Mouse (Mus musculus): ENCODE data around the gene Vwf. TPM values are rescaled to one million over a fixed set of nuclear protein-coding genes. Genes with fewer than 3 reads are reported as not detected.

Vwf gene
- total and polyA plus RNA-seq, 2 experiments from 2014 or later = 16.6 to 36.7 TPM

DNA sequence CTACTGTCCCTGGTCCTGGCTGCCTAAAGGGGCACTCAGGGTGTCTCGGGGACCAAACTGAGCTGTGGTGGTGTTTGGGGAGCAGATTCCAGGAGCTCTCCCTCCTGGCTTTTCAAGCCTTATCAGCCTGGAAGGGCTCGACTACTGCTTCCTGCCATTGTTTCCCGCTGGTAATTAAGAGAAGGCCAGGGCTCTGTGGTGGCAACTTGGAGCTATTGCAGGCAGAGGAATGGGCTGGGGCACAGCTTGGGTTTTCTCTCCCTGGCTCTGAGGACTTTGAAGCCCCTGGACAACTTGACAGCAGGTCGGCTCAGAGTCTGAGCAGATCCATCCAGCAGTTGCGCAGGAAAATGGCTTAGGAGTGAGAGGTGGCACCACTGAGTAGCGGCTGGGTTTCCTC, 6.2 kb downstream of the Vwf start:
- H3K27me3 ChIP-seq (ENCODE audit: insufficient read depth, low read length) = no peaks in the 10 kb centered on the region
- no peaks in the 10 kb centered on the region for H3K36me3 ChIP-seq (ENCODE audit: insufficient read depth, low read length)
- no peak overlapping the region for H3K27ac ChIP-seq (ENCODE audit: low read depth, low read length)
- H3K9ac ChIP-seq (replicated peaks; ENCODE audit: low read length, poor library complexity, severe bottlenecking) = no peak overlapping the region
- 75% methylated on average over 6 of the region's 6 CpGs for WGBS
- no peak overlapping the region for H3K4me3 ChIP-seq (ENCODE audit: low read depth, low read length)
- no peaks in the 10 kb centered on the region for H3K9me3 ChIP-seq (ENCODE audit: low read length)
- H3K4me2 ChIP-seq (ENCODE audit: low read depth, low read length, poor library complexity, severe bottlenecking) = no peak overlapping the region
- DNase-seq (ENCODE audit: low spot score) (no peak), ATAC-seq (ENCODE audit: low FRiP score) (no peak)
- no peak for TF ChIP-seq CTCF (IDR thresholded peaks at IDR 0.05)
- no peaks in the 10 kb centered on the region for H3K4me1 ChIP-seq (ENCODE audit: insufficient read depth, low read length)

DNA sequence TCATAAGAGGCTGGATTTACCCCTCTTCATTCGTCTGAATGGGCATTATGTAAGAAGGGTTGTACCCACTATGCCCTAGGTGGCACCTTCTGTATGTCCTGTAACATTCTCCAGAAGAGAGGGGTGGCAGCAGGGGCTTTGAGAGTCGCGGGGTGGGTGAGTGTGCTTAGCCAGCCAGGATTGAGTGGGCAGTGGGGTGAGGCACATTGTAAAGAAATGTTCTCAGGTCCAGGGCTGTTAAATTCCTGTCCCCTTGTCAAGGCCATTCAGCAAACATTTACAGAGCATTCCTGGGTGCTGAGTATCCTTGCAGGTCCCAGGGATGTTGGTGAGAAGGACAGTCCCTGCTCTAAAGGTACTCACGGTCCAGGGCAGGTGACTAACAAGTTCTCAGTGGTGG, 7.0 kb downstream of the Vwf start:
- no peaks in the 10 kb centered on the region for H3K4me1 ChIP-seq (ENCODE audit: insufficient read depth, low read length)
- no peak overlapping the region for H3K9ac ChIP-seq (replicated peaks; ENCODE audit: low read length, poor library complexity, severe bottlenecking)
- H3K9me3 ChIP-seq (ENCODE audit: low read length) = no peaks in the 10 kb centered on the region
- no peak overlapping the region for H3K27ac ChIP-seq (ENCODE audit: low read depth, low read length)
- ATAC-seq (ENCODE audit: low FRiP score) (no peak), DNase-seq (ENCODE audit: low spot score) (no peak)
- no peak for TF ChIP-seq CTCF (IDR thresholded peaks at IDR 0.05)
- no peak overlapping the region for H3K4me2 ChIP-seq (ENCODE audit: low read depth, low read length, poor library complexity, severe bottlenecking)
- H3K4me3 ChIP-seq (ENCODE audit: low read depth, low read length) = no peak overlapping the region
- 82% methylated on average over 4 of the region's 4 CpGs for WGBS
- no peaks in the 10 kb centered on the region for H3K36me3 ChIP-seq (ENCODE audit: insufficient read depth, low read length)
- no peaks in the 10 kb centered on the region for H3K27me3 ChIP-seq (ENCODE audit: insufficient read depth, low read length)

DNA sequence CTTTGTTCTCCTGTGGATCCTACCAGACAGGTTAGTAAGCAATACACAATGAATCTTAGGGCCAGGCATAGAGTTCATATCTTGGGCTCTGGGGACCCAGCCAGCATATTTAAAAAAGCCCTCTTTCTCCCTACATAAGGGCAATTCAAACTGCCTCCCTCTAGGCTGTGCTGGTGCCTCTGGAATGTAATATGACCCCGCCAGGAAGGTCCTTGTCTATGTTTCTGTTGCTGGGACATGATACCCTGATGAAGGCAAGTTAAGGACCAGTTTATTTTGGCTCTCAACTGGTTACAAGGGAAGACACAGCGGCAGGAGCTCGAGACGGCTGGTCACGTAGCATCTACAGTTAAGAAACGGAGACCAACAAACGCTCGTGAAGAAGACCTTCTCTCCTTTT, 12.3 kb downstream of the Vwf start:
- no peak for DNase-seq (ENCODE audit: low spot score)
- 82% methylated on average over 8 of the region's 8 CpGs for WGBS
- no peaks in the 10 kb centered on the region for H3K9me3 ChIP-seq (ENCODE audit: low read length)
- no peaks in the 10 kb centered on the region for H3K36me3 ChIP-seq (ENCODE audit: insufficient read depth, low read length)
- TF ChIP-seq CTCF (IDR thresholded peaks at IDR 0.05) = no peak
- no peak for ATAC-seq (ENCODE audit: low FRiP score)
- no peak overlapping the region for H3K9ac ChIP-seq (replicated peaks; ENCODE audit: low read length, poor library complexity, severe bottlenecking)
- H3K27me3 ChIP-seq (ENCODE audit: insufficient read depth, low read length) = no peaks in the 10 kb centered on the region
- no peaks in the 10 kb centered on the region for H3K4me1 ChIP-seq (ENCODE audit: insufficient read depth, low read length)
- no peak overlapping the region for H3K27ac ChIP-seq (ENCODE audit: low read depth, low read length)
- H3K4me3 ChIP-seq (ENCODE audit: low read depth, low read length) = no peak overlapping the region
- no peak overlapping the region for H3K4me2 ChIP-seq (ENCODE audit: low read depth, low read length, poor library complexity, severe bottlenecking)

DNA sequence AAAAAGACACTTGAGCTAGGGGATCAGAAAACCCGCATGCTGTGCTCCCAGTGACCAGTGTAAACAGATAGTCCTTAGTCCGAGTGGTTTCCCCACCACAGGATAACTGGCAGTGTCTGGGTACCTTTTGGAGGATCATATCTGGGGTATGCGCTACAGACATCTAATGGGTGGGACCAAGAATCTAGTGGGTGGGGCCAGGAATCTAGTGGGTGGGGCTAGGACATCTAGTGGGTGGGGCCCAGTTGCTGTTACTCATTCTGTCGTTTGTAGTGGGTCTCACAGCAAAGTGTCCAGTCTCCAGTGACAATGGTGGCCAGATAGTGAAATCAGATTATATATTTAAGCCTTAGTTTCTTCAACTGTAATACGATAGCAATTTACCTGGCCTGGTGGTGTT, 14.5 kb downstream of the Vwf start:
- Histone ChIP-seq H3K9ac (replicated peaks; ENCODE audit: low read length, poor library complexity, severe bottlenecking) (no peak overlapping the region), H3K27ac (ENCODE audit: low read depth, low read length) (no peak overlapping the region), H3K27me3 (ENCODE audit: insufficient read depth, low read length) (no peaks in the 10 kb centered on the region), H3K4me2 (ENCODE audit: low read depth, low read length, poor library complexity, severe bottlenecking) (no peak overlapping the region), H3K36me3 (ENCODE audit: insufficient read depth, low read length) (no peaks in the 10 kb centered on the region), H3K4me1 (ENCODE audit: insufficient read depth, low read length) (no peaks in the 10 kb centered on the region), H3K9me3 (ENCODE audit: low read length) (no peaks in the 10 kb centered on the region), H3K4me3 (ENCODE audit: low read depth, low read length) (no peak overlapping the region)
- no peak for ATAC-seq (ENCODE audit: low FRiP score)
- no peak for DNase-seq (ENCODE audit: low spot score)
- TF ChIP-seq CTCF (IDR thresholded peaks at IDR 0.05) = no peak
- 82% methylated on average over 5 of the region's 5 CpGs for WGBS

DNA sequence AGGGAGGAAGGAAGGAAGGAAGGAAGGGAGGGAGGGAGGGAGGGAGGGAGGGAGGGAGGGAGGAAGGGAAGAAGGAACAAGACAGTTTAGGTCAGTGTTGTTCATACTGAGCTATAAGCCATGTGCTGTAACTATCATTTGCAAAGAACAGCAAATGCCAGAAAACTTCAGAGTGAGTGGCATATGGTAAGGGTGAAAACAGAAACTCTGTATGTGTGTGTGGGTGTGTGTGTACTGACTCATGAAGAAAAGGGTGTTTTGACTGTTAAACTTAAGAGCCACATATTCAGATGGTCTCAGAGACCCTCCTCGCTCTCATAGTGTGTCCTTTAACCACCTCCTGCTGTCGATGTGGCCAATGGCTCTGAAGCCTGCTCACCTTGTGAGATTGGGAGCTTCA, 14.9 kb downstream of the Vwf start:
- Histone ChIP-seq H3K4me2 (ENCODE audit: low read depth, low read length, poor library complexity, severe bottlenecking) (no peak overlapping the region), H3K27ac (ENCODE audit: low read depth, low read length) (no peak overlapping the region), H3K4me3 (ENCODE audit: low read depth, low read length) (no peak overlapping the region), H3K9me3 (ENCODE audit: low read length) (no peaks in the 10 kb centered on the region), H3K36me3 (ENCODE audit: insufficient read depth, low read length) (no peaks in the 10 kb centered on the region), H3K9ac (replicated peaks; ENCODE audit: low read length, poor library complexity, severe bottlenecking) (no peak overlapping the region), H3K4me1 (ENCODE audit: insufficient read depth, low read length) (no peaks in the 10 kb centered on the region), H3K27me3 (ENCODE audit: insufficient read depth, low read length) (no peaks in the 10 kb centered on the region)
- 84% methylated on average over 2 of the region's 2 CpGs for WGBS
- no peak for TF ChIP-seq CTCF (IDR thresholded peaks at IDR 0.05)
- ATAC-seq (ENCODE audit: low FRiP score) (no peak), DNase-seq (ENCODE audit: low spot score) (no peak)

DNA sequence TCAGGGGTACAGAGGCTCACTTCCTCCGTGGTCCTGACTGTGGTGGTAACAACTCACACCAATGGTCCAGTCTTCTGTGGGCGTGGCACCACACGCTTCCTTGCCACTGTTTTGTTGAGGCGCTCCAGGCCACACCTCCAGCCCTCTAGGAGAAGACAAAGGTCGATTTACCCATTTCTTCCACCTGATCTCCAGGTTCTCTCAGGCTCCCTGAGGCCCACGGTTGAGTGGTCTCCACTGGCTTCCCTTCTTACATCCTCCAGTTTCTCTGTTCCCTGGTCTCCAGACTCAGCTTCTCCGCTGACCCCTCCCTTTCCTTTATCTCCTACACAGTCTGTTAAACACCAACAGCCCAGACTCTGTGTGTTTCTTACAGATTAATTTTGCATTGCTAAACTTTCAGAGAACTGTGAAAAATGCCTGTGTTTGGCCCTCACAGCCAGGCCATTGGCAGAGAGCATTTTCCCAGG, 18.3 kb downstream of the Vwf start:
- DNase-seq (ENCODE audit: low spot score) (no peak), ATAC-seq (ENCODE audit: low FRiP score) (no peak)
- Histone ChIP-seq H3K27ac (ENCODE audit: low read depth, low read length) (no peak overlapping the region), H3K4me3 (ENCODE audit: low read depth, low read length) (no peak overlapping the region), H3K36me3 (ENCODE audit: insufficient read depth, low read length) (no peaks in the 10 kb centered on the region), H3K9me3 (ENCODE audit: low read length) (no peaks in the 10 kb centered on the region), H3K9ac (replicated peaks; ENCODE audit: low read length, poor library complexity, severe bottlenecking) (no peak overlapping the region), H3K4me1 (ENCODE audit: insufficient read depth, low read length) (no peaks in the 10 kb centered on the region), H3K4me2 (ENCODE audit: low read depth, low read length, poor library complexity, severe bottlenecking) (no peak overlapping the region), H3K27me3 (ENCODE audit: insufficient read depth, low read length) (no peaks in the 10 kb centered on the region)
- TF ChIP-seq CTCF (IDR thresholded peaks at IDR 0.05) = no peak
- 45% methylated on average over 7 of the region's 7 CpGs for WGBS
